26 mouse cellular contexts compared by ENCODE assay signal in genomic region chr15:15637130-15637529, GRCm38 (mm10).
DNase-seq lines count a peak whose midpoint lies in the region; ATAC-seq and TF ChIP-seq lines count a peak whose summit lies in the region.
"Had no signal": no experiment of that assay in that cellular context is flagged by ENCODE, and none has a peak within 500 bp of the region (broad histone marks: within the 10 kb centered on the region; RNA-seq: fewer than 3 reads in every experiment).

No protein-coding gene starts in this region.

- no peaks in the 10 kb centered on the region for H3K4me1 ChIP-seq in hindbrain, embryonic 12.5 days
- H3K4me1 ChIP-seq in hindbrain, postnatal 0 days (ENCODE audit: insufficient read depth, low read length), result no peaks in the 10 kb centered on the region
- no peaks in the 10 kb centered on the region for H3K4me1 ChIP-seq in forebrain, embryonic 16.5 days (replicated peaks; ENCODE audit: control insufficient read depth, insufficient read depth, low read length)
- no peaks in the 10 kb centered on the region for H3K4me1 ChIP-seq in hindbrain, embryonic 15.5 days (replicated peaks)
- no peaks in the 10 kb centered on the region for H3K4me1 ChIP-seq in midbrain, embryonic 16.5 days (ENCODE audit: control insufficient read depth, insufficient read depth, low read length)
- H3K4me1 ChIP-seq in heart, embryonic 12.5 days (replicated peaks), result no peaks in the 10 kb centered on the region
- H3K4me1 ChIP-seq: embryonic facial prominence, embryonic 15.5 days; intestine, embryonic 15.5 days; limb, embryonic 10.5 days; liver, embryonic 15.5 days; lung, embryonic 15.5 days; megakaryocyte, embryonic 14.5 days; neural tube, embryonic 12.5 days; stomach, embryonic 15.5 days had no signal

- TF ChIP-seq CTCF in hindbrain, postnatal 0 days (IDR thresholded peaks at IDR 0.05; ENCODE audit: low read depth), result no peak

- no peak overlapping the region for H3K4me2 ChIP-seq in hindbrain, embryonic 12.5 days (replicated peaks)
- H3K4me2 ChIP-seq in hindbrain, postnatal 0 days (ENCODE audit: low read depth, low read length), result no peak overlapping the region
- H3K4me2 ChIP-seq in forebrain, embryonic 16.5 days (ENCODE audit: low read length), result no peak overlapping the region
- H3K4me2 ChIP-seq in hindbrain, embryonic 15.5 days, result no peak overlapping the region
- H3K4me2 ChIP-seq in midbrain, embryonic 16.5 days (ENCODE audit: low read length), result no peak overlapping the region
- no peak overlapping the region for H3K4me2 ChIP-seq in heart, embryonic 12.5 days
- H3K4me2 ChIP-seq: embryonic facial prominence, embryonic 15.5 days; intestine, embryonic 15.5 days; liver, embryonic 15.5 days; lung, embryonic 15.5 days; neural tube, embryonic 12.5 days; stomach, embryonic 15.5 days had no signal

- DNase-seq in hindbrain, postnatal 0 days (ENCODE audit: low spot score), result no peak
- DNase-seq in cerebellum, postnatal 4 days (ENCODE audit: low spot score in 2 of 2), result no peak
- no peak for DNase-seq in frontal cortex, postnatal 25 days (ENCODE audit: low spot score in 2 of 2)
- DNase-seq: adrenal gland, adult 2 months; cerebellum, adult 9-10 months; heart, postnatal 4 days; kidney, adult 9 months; kidney, postnatal 14 days; liver; lung, postnatal 36 days; right cerebral cortex, adult 18-20 months; right cerebral cortex, postnatal 4 days; thymus, postnatal 25 days had no signal

- no peaks in the 10 kb centered on the region for H3K9me3 ChIP-seq in hindbrain, embryonic 12.5 days (replicated peaks)
- no peaks in the 10 kb centered on the region for H3K9me3 ChIP-seq in hindbrain, postnatal 0 days (ENCODE audit: low read length)
- H3K9me3 ChIP-seq in forebrain, embryonic 16.5 days (ENCODE audit: control insufficient read depth, low read length), result no peaks in the 10 kb centered on the region
- no peaks in the 10 kb centered on the region for H3K9me3 ChIP-seq in hindbrain, embryonic 15.5 days
- H3K9me3 ChIP-seq in midbrain, embryonic 16.5 days (replicated peaks; ENCODE audit: control insufficient read depth, low read length, poor library complexity, severe bottlenecking), result no peaks in the 10 kb centered on the region
- H3K9me3 ChIP-seq in heart, embryonic 12.5 days (replicated peaks), result no peaks in the 10 kb centered on the region
- H3K9me3 ChIP-seq: embryonic facial prominence, embryonic 15.5 days; intestine, embryonic 15.5 days; limb, embryonic 10.5 days; liver, embryonic 15.5 days; lung, embryonic 15.5 days; megakaryocyte, embryonic 14.5 days; neural tube, embryonic 12.5 days; stomach, embryonic 15.5 days had no signal

- ATAC-seq in hindbrain, embryonic 12.5 days (ENCODE audit: low FRiP score), result peak; percentile 66
- no peak for ATAC-seq in hindbrain, postnatal 0 days
- ATAC-seq in forebrain, embryonic 16.5 days, result peak; percentile 52; the same call in 1 of the 2 replicates
- ATAC-seq in hindbrain, embryonic 15.5 days (ENCODE audit: low FRiP score, low read depth), result 0 out of 2 replicates have a peak, but pooled peaks have one; percentile 48
- ATAC-seq in midbrain, embryonic 16.5 days, result peak; percentile 93
- no peak for ATAC-seq in heart, embryonic 12.5 days (ENCODE audit: insufficient number of reproducible peaks, low FRiP score)
- ATAC-seq: intestine, embryonic 15.5 days had no signal

- no peak overlapping the region for H3K9ac ChIP-seq in hindbrain, embryonic 12.5 days
- no peak overlapping the region for H3K9ac ChIP-seq in hindbrain, postnatal 0 days (replicated peaks; ENCODE audit: low read length)
- H3K9ac ChIP-seq in forebrain, embryonic 16.5 days (replicated peaks; ENCODE audit: low read depth, low read length), result no peak overlapping the region
- no peak overlapping the region for H3K9ac ChIP-seq in hindbrain, embryonic 15.5 days
- no peak overlapping the region for H3K9ac ChIP-seq in midbrain, embryonic 16.5 days (ENCODE audit: low read depth, low read length)
- H3K9ac ChIP-seq in heart, embryonic 12.5 days, result no peak overlapping the region
- H3K9ac ChIP-seq: embryonic facial prominence, embryonic 15.5 days; intestine, embryonic 15.5 days; liver, embryonic 15.5 days; lung, embryonic 15.5 days; neural tube, embryonic 12.5 days; stomach, embryonic 15.5 days had no signal

- H3K27me3 ChIP-seq in hindbrain, embryonic 12.5 days, result no peaks in the 10 kb centered on the region
- no peaks in the 10 kb centered on the region for H3K27me3 ChIP-seq in hindbrain, postnatal 0 days (ENCODE audit: insufficient read depth, low read length)
- H3K27me3 ChIP-seq in forebrain, embryonic 16.5 days (replicated peaks; ENCODE audit: control insufficient read depth, insufficient read depth, low read length), result no peaks in the 10 kb centered on the region
- no peaks in the 10 kb centered on the region for H3K27me3 ChIP-seq in hindbrain, embryonic 15.5 days
- no peaks in the 10 kb centered on the region for H3K27me3 ChIP-seq in midbrain, embryonic 16.5 days (ENCODE audit: control insufficient read depth, insufficient read depth, low read depth, low read length)
- H3K27me3 ChIP-seq in heart, embryonic 12.5 days (replicated peaks), result no peaks in the 10 kb centered on the region
- H3K27me3 ChIP-seq: embryonic facial prominence, embryonic 15.5 days; intestine, embryonic 15.5 days; liver, embryonic 15.5 days; lung, embryonic 15.5 days; megakaryocyte, embryonic 14.5 days; neural tube, embryonic 12.5 days; stomach, embryonic 15.5 days had no signal

- WGBS in hindbrain, embryonic 12.5 days, result 40% methylated on average over 2 of the region's 2 CpGs
- WGBS in hindbrain, postnatal 0 days, result 36% methylated on average over 2 of the region's 2 CpGs
- WGBS in forebrain, embryonic 16.5 days, result 48% methylated on average over 2 of the region's 2 CpGs
- 52% methylated on average over 2 of the region's 2 CpGs for WGBS in hindbrain, embryonic 15.5 days
- WGBS in midbrain, embryonic 16.5 days, result 38% methylated on average over 2 of the region's 2 CpGs
- 68% methylated on average over 2 of the region's 2 CpGs for WGBS in heart, embryonic 12.5 days

- H3K27ac ChIP-seq in hindbrain, embryonic 12.5 days, result no peak overlapping the region
- no peak overlapping the region for H3K27ac ChIP-seq in hindbrain, postnatal 0 days
- no peak overlapping the region for H3K27ac ChIP-seq in forebrain, embryonic 16.5 days (ENCODE audit: low read length)
- no peak overlapping the region for H3K27ac ChIP-seq in hindbrain, embryonic 15.5 days (replicated peaks)
- H3K27ac ChIP-seq in midbrain, embryonic 16.5 days (ENCODE audit: low read length), result no peak overlapping the region
- no peak overlapping the region for H3K27ac ChIP-seq in heart, embryonic 12.5 days (ENCODE audit: poor library complexity, severe bottlenecking)
- H3K27ac ChIP-seq: embryonic facial prominence, embryonic 15.5 days; intestine, embryonic 15.5 days; limb, embryonic 10.5 days; liver, embryonic 15.5 days; lung, embryonic 15.5 days; neural tube, embryonic 12.5 days; stomach, embryonic 15.5 days had no signal

- no peak overlapping the region for H3K4me3 ChIP-seq in hindbrain, embryonic 12.5 days
- no peak overlapping the region for H3K4me3 ChIP-seq in hindbrain, postnatal 0 days (ENCODE audit: low read length)
- H3K4me3 ChIP-seq in forebrain, embryonic 16.5 days (replicated peaks; ENCODE audit: low read length), result no peak overlapping the region
- H3K4me3 ChIP-seq in hindbrain, embryonic 15.5 days, result no peak overlapping the region
- H3K4me3 ChIP-seq in midbrain, embryonic 16.5 days (ENCODE audit: low read depth, low read length), result no peak overlapping the region
- H3K4me3 ChIP-seq in heart, embryonic 12.5 days, result no peak overlapping the region
- H3K4me3 ChIP-seq: embryonic facial prominence, embryonic 15.5 days; intestine, embryonic 15.5 days; limb, embryonic 10.5 days; liver, embryonic 15.5 days; lung, embryonic 15.5 days; megakaryocyte, embryonic 14.5 days; neural tube, embryonic 12.5 days; stomach, embryonic 15.5 days had no signal

- no peaks in the 10 kb centered on the region for H3K36me3 ChIP-seq in hindbrain, embryonic 12.5 days
- no peaks in the 10 kb centered on the region for H3K36me3 ChIP-seq in hindbrain, postnatal 0 days (ENCODE audit: insufficient read depth, low read length)
- no peaks in the 10 kb centered on the region for H3K36me3 ChIP-seq in forebrain, embryonic 16.5 days (ENCODE audit: control insufficient read depth, insufficient read depth)
- no peaks in the 10 kb centered on the region for H3K36me3 ChIP-seq in hindbrain, embryonic 15.5 days
- H3K36me3 ChIP-seq in midbrain, embryonic 16.5 days (ENCODE audit: control insufficient read depth, insufficient read depth, low read length), result no peaks in the 10 kb centered on the region
- H3K36me3 ChIP-seq in heart, embryonic 12.5 days, result no peaks in the 10 kb centered on the region
- H3K36me3 ChIP-seq: embryonic facial prominence, embryonic 15.5 days; intestine, embryonic 15.5 days; limb, embryonic 10.5 days; liver, embryonic 15.5 days; lung, embryonic 15.5 days; neural tube, embryonic 12.5 days; stomach, embryonic 15.5 days had no signal

Comparison
In these comparisons a context has a peak if more than half of its experiments do, and no peak if none do; other contexts are left out.
1. ATAC-seq: peak in hindbrain, embryonic 12.5 days (single experiment), forebrain, embryonic 16.5 days (single experiment), hindbrain, embryonic 15.5 days (single experiment) and midbrain, embryonic 16.5 days (single experiment); none in hindbrain, postnatal 0 days (single experiment) and heart, embryonic 12.5 days (single experiment).